Mouse (Mus musculus): ENCODE results near the gene Enah. TPM values are rescaled to one million over a fixed set of nuclear protein-coding genes. Genes with fewer than 3 reads are reported as not detected.

Gene Enah
- polyA plus RNA-seq, 1 experiment from 2014 or later: 0.36 TPM

DNA sequence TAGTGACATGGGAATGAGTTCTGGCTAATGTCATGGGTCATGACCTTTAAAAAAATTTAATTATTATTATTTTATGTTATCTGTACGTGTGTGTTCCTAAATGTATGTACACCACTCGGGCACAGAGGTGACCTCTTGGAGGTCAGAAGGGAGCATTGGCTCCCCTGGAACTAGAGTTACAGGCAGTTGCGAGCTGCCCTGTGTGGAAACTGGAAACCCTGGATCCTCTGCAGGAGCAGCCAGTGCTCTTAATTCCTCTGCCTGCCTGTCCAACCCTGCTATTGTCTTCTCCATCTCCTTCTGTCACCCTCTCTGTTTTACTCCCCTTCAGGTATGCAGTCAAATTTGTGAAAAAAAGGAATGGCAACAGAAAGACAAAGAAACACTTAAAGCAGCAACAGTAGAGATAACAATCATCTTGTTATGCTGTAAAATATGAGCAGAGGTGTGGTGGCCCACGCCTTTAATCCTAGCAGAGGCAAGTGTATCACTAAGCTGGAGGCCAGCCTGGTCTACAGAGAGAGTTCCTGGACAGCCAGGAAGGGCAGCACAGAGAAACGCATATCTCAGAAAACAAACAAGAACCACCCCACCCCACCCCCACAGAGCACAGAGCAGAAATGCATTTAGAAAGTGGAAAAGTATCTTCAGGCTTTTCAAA, 10.3 kb upstream of the Enah start:
- DNase-seq (no peak), ATAC-seq (no peak)
- Histone ChIP-seq H3K4me1 (ENCODE audit: insufficient read depth) (no peaks in the 10 kb centered on the region), H3K27ac (ENCODE audit: low read depth) (no peak overlapping the region), H3K4me3 (ENCODE audit: low read depth, low read length) (no peak overlapping the region), H3K9ac (replicated peaks) (no peak overlapping the region), H3K9me3 (ENCODE audit: low read length) (no peaks in the 10 kb centered on the region), H3K27me3 (ENCODE audit: insufficient read depth, low read length) (no peaks in the 10 kb centered on the region), H3K4me2 (ENCODE audit: low read depth, low read length) (no peak overlapping the region), H3K36me3 (replicated peaks; ENCODE audit: insufficient read depth, low read length) (no peaks in the 10 kb centered on the region)
- WGBS (ENCODE audit: insufficient replicate concordance): 57% methylated on average over 5 of the region's 5 CpGs
- TF ChIP-seq EP300 (IDR thresholded peaks at IDR 0.05; ENCODE audit: low read depth) (no peak), CTCF (IDR thresholded peaks at IDR 0.05; ENCODE audit: low read depth) (no peak)

DNA sequence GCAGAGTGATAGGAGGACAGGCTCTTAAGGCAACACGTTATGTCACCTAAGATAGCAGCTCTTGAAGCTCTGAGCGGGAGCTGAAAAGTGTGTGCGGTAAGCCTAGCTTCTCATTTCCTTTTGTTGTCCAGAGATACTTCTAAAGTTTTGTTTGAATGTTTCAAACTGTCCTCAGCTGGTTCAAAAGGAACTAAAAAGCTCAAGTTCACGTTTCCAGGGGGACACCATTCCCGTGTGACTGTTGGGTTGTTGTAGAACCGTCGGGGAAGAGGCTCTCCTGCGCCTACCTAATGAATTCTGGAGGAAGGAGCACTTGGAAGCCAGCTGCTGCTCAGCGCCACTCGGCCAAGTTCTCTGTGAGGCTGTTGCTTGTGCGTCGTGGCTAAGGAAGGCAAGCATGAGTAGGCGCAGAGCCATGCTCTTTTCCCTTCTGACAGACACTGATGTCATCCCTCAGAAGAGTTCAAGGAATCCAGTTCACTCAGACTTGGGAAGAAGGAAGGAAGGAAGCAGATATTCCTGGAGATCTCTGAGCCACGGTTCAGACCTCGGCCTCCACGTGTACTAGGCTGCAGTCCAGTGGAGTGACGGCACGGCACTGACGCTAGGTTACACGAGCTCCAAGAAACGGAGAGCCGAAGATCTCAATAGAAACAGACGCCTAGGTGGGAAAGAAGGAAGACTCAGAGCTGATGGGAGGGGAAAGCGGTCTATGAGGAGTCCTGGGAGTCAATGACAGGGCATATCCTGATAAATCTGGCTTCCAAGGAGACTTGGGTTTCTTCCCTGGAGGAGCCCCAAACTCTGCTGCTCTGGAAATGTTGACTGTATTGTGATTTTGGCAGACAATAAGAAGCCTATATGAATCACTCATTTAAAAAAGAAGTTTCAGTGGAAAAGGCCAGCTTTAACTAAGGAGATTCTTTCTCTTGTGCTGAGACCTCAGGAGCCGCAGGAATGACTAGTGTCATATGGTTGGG, 8.7 kb upstream of the Enah start:
- WGBS (ENCODE audit: insufficient replicate concordance): 76% methylated on average over 25 of the region's 25 CpGs
- Histone ChIP-seq H3K27ac (ENCODE audit: low read depth) (no peak overlapping the region), H3K4me1 (ENCODE audit: insufficient read depth) (no peaks in the 10 kb centered on the region), H3K9ac (replicated peaks) (no peak overlapping the region), H3K9me3 (ENCODE audit: low read length) (no peaks in the 10 kb centered on the region), H3K4me2 (ENCODE audit: low read depth, low read length) (no peak overlapping the region), H3K4me3 (ENCODE audit: low read depth, low read length) (no peak overlapping the region), H3K27me3 (ENCODE audit: insufficient read depth, low read length) (no peaks in the 10 kb centered on the region), H3K36me3 (replicated peaks; ENCODE audit: insufficient read depth, low read length) (no peaks in the 10 kb centered on the region)
- ATAC-seq (no peak), DNase-seq (no peak)
- TF ChIP-seq EP300 (IDR thresholded peaks at IDR 0.05; ENCODE audit: low read depth) (no peak), CTCF (IDR thresholded peaks at IDR 0.05; ENCODE audit: low read depth) (no peak)

DNA sequence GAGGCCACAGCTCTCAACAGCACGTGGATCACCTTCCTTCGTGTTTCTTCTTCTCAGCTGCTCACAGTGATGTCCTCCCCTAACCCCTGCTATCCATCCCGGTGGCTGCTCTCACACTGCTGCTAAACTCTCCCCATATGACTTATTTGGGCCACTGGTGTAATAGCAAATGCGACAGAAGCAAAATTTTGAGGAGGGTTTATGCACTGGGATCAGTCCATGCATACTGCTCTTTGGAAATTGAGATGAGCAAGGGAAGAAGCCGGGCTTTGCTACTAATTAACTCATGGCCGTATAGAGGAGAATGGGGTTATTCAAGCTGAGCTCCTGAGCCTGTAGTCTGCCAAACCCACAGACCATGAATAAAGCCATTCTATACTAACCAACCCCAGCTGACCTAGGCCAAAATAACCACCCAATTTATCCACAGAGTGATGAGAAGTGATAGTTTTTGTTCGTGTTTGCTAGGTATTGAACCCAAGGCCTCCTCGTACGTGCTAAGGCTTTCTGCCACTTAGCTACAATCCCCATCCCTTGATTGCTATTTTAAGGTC, 7.7 kb upstream of the Enah start:
- 0 out of 2 replicates have a peak, but pooled peaks cover 4% of the 10 kb centered on the region for H3K27me3 ChIP-seq (ENCODE audit: insufficient read depth, low read length)
- no peak for ATAC-seq
- H3K27ac ChIP-seq (ENCODE audit: low read depth): no peak overlapping the region
- no peak overlapping the region for H3K9ac ChIP-seq (replicated peaks)
- H3K4me2 ChIP-seq (ENCODE audit: low read depth, low read length): no peak overlapping the region
- no peaks in the 10 kb centered on the region for H3K36me3 ChIP-seq (replicated peaks; ENCODE audit: insufficient read depth, low read length)
- DNase-seq: no peak
- WGBS (ENCODE audit: insufficient replicate concordance): 78% methylated on average over 9 of the region's 9 CpGs
- H3K4me1 ChIP-seq (ENCODE audit: insufficient read depth): no peaks in the 10 kb centered on the region
- H3K9me3 ChIP-seq (ENCODE audit: low read length): no peaks in the 10 kb centered on the region
- TF ChIP-seq CTCF (IDR thresholded peaks at IDR 0.05; ENCODE audit: low read depth): no peak
- no peak for TF ChIP-seq EP300 (IDR thresholded peaks at IDR 0.05; ENCODE audit: low read depth)
- no peak overlapping the region for H3K4me3 ChIP-seq (ENCODE audit: low read depth, low read length)

DNA sequence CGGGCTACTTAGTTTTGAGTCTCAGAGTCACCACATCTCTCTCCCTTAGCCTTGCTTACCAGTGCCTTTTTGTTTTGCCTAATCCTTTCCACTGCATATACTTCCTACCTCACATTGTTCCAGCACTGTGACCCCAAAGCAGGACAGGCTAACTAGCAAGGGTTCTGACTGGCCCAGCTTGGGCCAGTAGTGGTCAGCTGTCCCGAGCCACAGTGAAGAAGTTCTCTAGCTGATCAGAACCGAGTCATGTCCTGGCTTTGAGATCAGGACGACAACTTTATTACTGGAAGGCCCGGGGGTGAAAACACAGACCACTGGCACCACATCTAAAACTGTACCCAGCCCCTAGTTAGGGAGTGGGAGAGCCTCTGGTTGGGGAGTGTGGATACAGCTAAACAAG, 7.0 kb upstream of the Enah start:
- no peak for ATAC-seq
- no peak overlapping the region for H3K4me3 ChIP-seq (ENCODE audit: low read depth, low read length)
- TF ChIP-seq EP300 (IDR thresholded peaks at IDR 0.05; ENCODE audit: low read depth): no peak
- TF ChIP-seq CTCF (IDR thresholded peaks at IDR 0.05; ENCODE audit: low read depth): no peak
- H3K9ac ChIP-seq (replicated peaks): no peak overlapping the region
- no peaks in the 10 kb centered on the region for H3K36me3 ChIP-seq (replicated peaks; ENCODE audit: insufficient read depth, low read length)
- H3K4me2 ChIP-seq (ENCODE audit: low read depth, low read length): no peak overlapping the region
- 0 out of 2 replicates have a peak, but pooled peaks cover 7% of the 10 kb centered on the region for H3K27me3 ChIP-seq (ENCODE audit: insufficient read depth, low read length)
- WGBS (ENCODE audit: insufficient replicate concordance): 75% methylated on average over 5 of the region's 5 CpGs
- H3K27ac ChIP-seq (ENCODE audit: low read depth): no peak overlapping the region
- H3K9me3 ChIP-seq (ENCODE audit: low read length): no peaks in the 10 kb centered on the region
- DNase-seq: no peak
- H3K4me1 ChIP-seq (ENCODE audit: insufficient read depth): no peaks in the 10 kb centered on the region

DNA sequence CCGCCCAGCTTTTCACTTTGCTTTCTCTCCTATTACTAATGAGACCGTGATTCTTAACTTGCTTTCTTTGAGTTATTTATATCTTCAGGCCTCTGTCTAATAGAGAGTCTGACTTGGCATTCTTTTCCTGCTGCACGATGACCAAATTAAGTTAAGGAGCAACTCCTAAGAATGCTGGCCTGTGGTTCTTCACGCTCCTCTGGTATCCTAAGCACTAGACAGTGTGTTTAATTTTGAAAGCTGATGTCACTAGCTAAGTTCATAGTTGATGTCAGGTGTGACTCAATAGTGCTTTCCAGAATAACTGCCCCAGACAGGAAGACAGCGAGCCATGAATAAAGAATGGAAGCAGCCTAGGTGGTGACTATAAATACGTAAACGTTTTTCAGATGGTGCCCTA, 6.3 kb upstream of the Enah start:
- ATAC-seq (no peak), DNase-seq (no peak)
- TF ChIP-seq EP300 (IDR thresholded peaks at IDR 0.05; ENCODE audit: low read depth) (no peak), CTCF (IDR thresholded peaks at IDR 0.05; ENCODE audit: low read depth) (no peak)
- Histone ChIP-seq H3K27me3 (ENCODE audit: insufficient read depth, low read length) (peaks cover 14% of the 10 kb centered on the region), H3K9ac (replicated peaks) (no peak overlapping the region), H3K4me3 (ENCODE audit: low read depth, low read length) (no peak overlapping the region), H3K9me3 (ENCODE audit: low read length) (no peaks in the 10 kb centered on the region), H3K4me2 (ENCODE audit: low read depth, low read length) (no peak overlapping the region), H3K27ac (ENCODE audit: low read depth) (no peak overlapping the region), H3K36me3 (replicated peaks; ENCODE audit: insufficient read depth, low read length) (no peaks in the 10 kb centered on the region), H3K4me1 (ENCODE audit: insufficient read depth) (no peaks in the 10 kb centered on the region)
- 71% methylated on average over 7 of the region's 7 CpGs for WGBS (ENCODE audit: insufficient replicate concordance)

DNA sequence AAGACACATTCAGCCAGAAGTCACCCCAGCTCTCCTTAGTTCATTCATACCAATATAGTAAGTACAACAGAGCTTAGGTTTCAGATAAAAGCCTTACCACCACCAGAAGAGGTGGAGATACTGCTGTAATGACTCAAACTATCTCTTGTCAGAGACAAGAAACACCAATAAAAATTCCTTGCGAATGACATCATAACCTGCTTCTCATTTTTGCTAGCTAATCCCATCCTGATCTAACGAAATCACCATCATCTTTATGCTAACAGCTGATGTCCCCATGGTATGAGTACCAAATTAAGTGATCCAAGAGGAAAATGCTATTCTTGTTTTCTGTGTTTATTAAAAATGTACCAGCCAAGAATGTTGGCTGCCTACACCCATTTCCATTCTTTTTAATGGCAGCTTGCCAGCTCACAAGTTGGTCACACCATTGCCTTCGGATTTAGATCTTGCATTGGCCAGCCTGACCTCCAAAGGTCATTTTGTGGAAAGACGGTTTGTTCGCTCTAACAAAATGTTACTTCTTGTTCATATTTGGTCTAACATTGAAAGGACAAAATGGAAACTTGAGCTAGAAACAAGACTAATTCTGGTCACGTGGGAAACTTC, 2.0 kb upstream of the Enah start:
- peaks cover 45% of the 10 kb centered on the region for H3K27me3 ChIP-seq (ENCODE audit: insufficient read depth, low read length)
- no peaks in the 10 kb centered on the region for H3K9me3 ChIP-seq (ENCODE audit: low read length)
- 72% methylated on average over 6 of the region's 6 CpGs for WGBS (ENCODE audit: insufficient replicate concordance)
- no peak for ATAC-seq
- no peak overlapping the region for H3K9ac ChIP-seq (replicated peaks)
- H3K27ac ChIP-seq (ENCODE audit: low read depth): no peak overlapping the region
- no peak for DNase-seq
- no peak for TF ChIP-seq CTCF (IDR thresholded peaks at IDR 0.05; ENCODE audit: low read depth)
- TF ChIP-seq EP300 (IDR thresholded peaks at IDR 0.05; ENCODE audit: low read depth): no peak
- no peaks in the 10 kb centered on the region for H3K4me1 ChIP-seq (ENCODE audit: insufficient read depth)
- H3K4me2 ChIP-seq (ENCODE audit: low read depth, low read length): no peak overlapping the region
- no peak overlapping the region for H3K4me3 ChIP-seq (ENCODE audit: low read depth, low read length)
- no peaks in the 10 kb centered on the region for H3K36me3 ChIP-seq (replicated peaks; ENCODE audit: insufficient read depth, low read length)
